Mouse (Mus musculus) embryonic fibroblast, embryonic 13.5 days (primary cell): ENCODE measurements around the gene Spata45.
"Not testable (repeated sequence)": the region's sequence is repeated elsewhere in the genome, so short reads cannot be mapped to it uniquely, and the experiment has no call there.

Source experiments
- CTCF ChIP-seq: IDR thresholded peaks from 2 replicates; pipeline ENCODE4 v1.5.1; 2011; ENCODE audit warnings: mild to moderate bottlenecking, control low read depth, low read length, moderate library complexity, borderline replicate concordance; ENCODE audit not compliant: insufficient read depth
- POLR2A ChIP-seq: IDR thresholded peaks from 2 replicates; pipeline ENCODE4 v1.6.1; 2011; ENCODE audit warnings: low read depth, mild to moderate bottlenecking, control low read depth, low read length, moderate library complexity

GRCm38 (mm10) chr1:191030922-191031425 lies 5.5 kb upstream of the Spata45 start:
- TF ChIP-seq POLR2A, CTCF: not testable (repeated sequence)
